ENCODE assay signal across 12 mouse cellular contexts in genomic region chr9:118674277-118674676, GRCm38 (mm10).
DNase-seq lines count a peak whose midpoint lies in the region; ATAC-seq lines count a peak whose summit lies in the region.
"Had no signal": no experiment of that assay in that cellular context is flagged by ENCODE, and none has a peak within 500 bp of the region (broad histone marks: within the 10 kb centered on the region; RNA-seq: fewer than 3 reads in every experiment).

No protein-coding gene starts in this region.

- no peak overlapping the region for H3K4me2 ChIP-seq in kidney, embryonic 15.5 days
- no peak overlapping the region for H3K4me2 ChIP-seq in heart, embryonic 15.5 days
- H3K4me2 ChIP-seq in liver, embryonic 13.5 days: no peak overlapping the region
- H3K4me2 ChIP-seq: midbrain, embryonic 15.5 days had no signal

- no peaks in the 10 kb centered on the region for H3K27me3 ChIP-seq in kidney, embryonic 15.5 days
- H3K27me3 ChIP-seq in heart, embryonic 15.5 days: no peaks in the 10 kb centered on the region
- no peaks in the 10 kb centered on the region for H3K27me3 ChIP-seq in liver, embryonic 13.5 days
- H3K27me3 ChIP-seq: midbrain, embryonic 15.5 days had no signal

- H3K9ac ChIP-seq in kidney, embryonic 15.5 days: no peak overlapping the region
- no peak overlapping the region for H3K9ac ChIP-seq in heart, embryonic 15.5 days
- no peak overlapping the region for H3K9ac ChIP-seq in liver, embryonic 13.5 days
- H3K9ac ChIP-seq: midbrain, embryonic 15.5 days had no signal

- H3K36me3 ChIP-seq in kidney, embryonic 15.5 days: peaks cover 72% of the 10 kb centered on the region
- H3K36me3 ChIP-seq in heart, embryonic 15.5 days: peaks cover 11% of the 10 kb centered on the region; the same call in 1 of the 2 replicates
- no peaks in the 10 kb centered on the region for H3K36me3 ChIP-seq in liver, embryonic 13.5 days
- H3K36me3 ChIP-seq: midbrain, embryonic 15.5 days had no signal

- no peak overlapping the region for H3K4me3 ChIP-seq in kidney, embryonic 15.5 days (replicated peaks)
- H3K4me3 ChIP-seq in heart, embryonic 15.5 days: no peak overlapping the region
- H3K4me3 ChIP-seq in liver, embryonic 13.5 days (replicated peaks): no peak overlapping the region
- H3K4me3 ChIP-seq: erythroblast, embryonic 14.5 days; midbrain, embryonic 15.5 days had no signal

- H3K27ac ChIP-seq in kidney, embryonic 15.5 days: no peak overlapping the region; the same call in 1 of the 2 replicates
- peak overlapping the region; percentile 58 for H3K27ac ChIP-seq in heart, embryonic 15.5 days
- H3K27ac ChIP-seq in liver, embryonic 13.5 days: no peak overlapping the region
- H3K27ac ChIP-seq: midbrain, embryonic 15.5 days had no signal

- 71% methylated on average over 12 of the region's 12 CpGs for WGBS in kidney, embryonic 15.5 days
- WGBS in heart, embryonic 15.5 days: 49% methylated on average over 12 of the region's 12 CpGs
- 12% methylated on average over 12 of the region's 12 CpGs for WGBS in liver, embryonic 13.5 days (ENCODE audit: insufficient replicate concordance)

- H3K9me3 ChIP-seq in kidney, embryonic 15.5 days (replicated peaks): no peaks in the 10 kb centered on the region; the same call in 1 of the 2 replicates
- no peaks in the 10 kb centered on the region for H3K9me3 ChIP-seq in heart, embryonic 15.5 days (replicated peaks)
- no peaks in the 10 kb centered on the region for H3K9me3 ChIP-seq in liver, embryonic 13.5 days (replicated peaks)
- H3K9me3 ChIP-seq: midbrain, embryonic 15.5 days had no signal

- ATAC-seq in kidney, embryonic 15.5 days (replicated peaks; ENCODE audit: low FRiP score): no peak
- ATAC-seq in heart, embryonic 15.5 days (replicated peaks; ENCODE audit: insufficient number of reproducible peaks, insufficient read depth, low FRiP score, low read depth): peak; percentile 50
- peak; percentile 43 for ATAC-seq in liver, embryonic 13.5 days (ENCODE audit: low read depth)
- ATAC-seq: midbrain, embryonic 15.5 days had no signal

- peak; percentile 28 for DNase-seq in kidney, adult 11 months
- peak; percentile 8 for DNase-seq in R1 (ENCODE audit: low read depth, low spot score)
- DNase-seq in liver, embryonic 13.5 days: no peak
- no peak for DNase-seq in embryo, embryonic 11 days
- no peak for DNase-seq in thymus, adult 18-20 months
- DNase-seq in cerebellum, adult 11-12 months: no peak
- DNase-seq: cerebellum, postnatal 14 days; gastrocnemius, postnatal 10 days had no signal

- H3K4me1 ChIP-seq in kidney, embryonic 15.5 days: 0 out of 2 replicates have a peak, but pooled peaks cover 10% of the 10 kb centered on the region
- peaks cover 22% of the 10 kb centered on the region for H3K4me1 ChIP-seq in heart, embryonic 15.5 days (replicated peaks)
- H3K4me1 ChIP-seq in liver, embryonic 13.5 days (replicated peaks): peaks cover 18% of the 10 kb centered on the region

Comparison
In these comparisons a context has a peak if more than half of its experiments do, and no peak if none do; other contexts are left out.
1. DNase-seq: peak in kidney, adult 11 months (single experiment) and R1 (single experiment); none in liver, embryonic 13.5 days (single experiment), embryo, embryonic 11 days (single experiment), thymus, adult 18-20 months (0 of 2) and cerebellum, adult 11-12 months (single experiment).